Mouse (Mus musculus): ENCODE data around the gene Wwox.
A peak's percentile ranks its signal among the peaks of the same experiment; 100 is the strongest.

Wwox gene

DNA sequence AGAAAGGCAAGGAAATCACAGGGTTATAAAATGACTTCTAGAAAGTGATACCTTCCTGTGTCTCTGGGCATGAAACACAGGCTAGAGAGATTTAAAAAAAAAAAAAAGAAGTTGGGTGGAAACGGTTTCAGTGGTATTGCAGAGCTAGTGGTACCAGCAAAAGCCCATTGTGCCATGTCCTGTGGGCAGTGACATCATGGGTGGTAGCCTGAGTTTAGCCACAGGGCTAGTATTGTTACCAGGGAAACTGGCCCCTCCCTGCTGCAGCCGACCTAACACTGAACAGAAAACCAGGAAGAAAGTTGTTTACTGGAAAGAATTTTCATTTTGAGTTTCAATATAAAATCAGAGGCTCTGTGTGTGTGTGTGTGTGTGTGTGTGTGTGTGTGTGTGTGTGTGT lies 836.8 kb downstream of the Wwox start:
- DNase-seq = no peak

DNA sequence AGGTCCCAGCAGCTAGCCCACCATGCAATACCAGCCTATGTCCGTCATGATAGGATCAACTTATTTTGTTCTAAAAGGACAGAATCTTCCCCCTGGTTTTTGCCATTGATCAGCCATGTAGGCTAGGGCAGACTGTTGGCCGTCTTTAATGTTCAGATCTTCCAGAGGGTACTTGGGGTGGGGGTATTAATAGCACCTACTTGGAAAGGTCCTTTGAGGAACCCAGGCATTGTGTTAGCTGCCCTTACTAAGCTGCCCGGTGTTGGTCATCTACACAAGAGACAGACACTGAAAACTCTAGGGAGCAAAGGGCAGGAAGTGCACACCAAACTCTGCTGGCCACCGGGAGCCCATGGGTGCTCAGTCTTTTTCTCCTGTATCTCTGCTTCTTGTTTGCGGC lies 838.8 kb downstream of the Wwox start:
- DNase-seq = no peak

DNA sequence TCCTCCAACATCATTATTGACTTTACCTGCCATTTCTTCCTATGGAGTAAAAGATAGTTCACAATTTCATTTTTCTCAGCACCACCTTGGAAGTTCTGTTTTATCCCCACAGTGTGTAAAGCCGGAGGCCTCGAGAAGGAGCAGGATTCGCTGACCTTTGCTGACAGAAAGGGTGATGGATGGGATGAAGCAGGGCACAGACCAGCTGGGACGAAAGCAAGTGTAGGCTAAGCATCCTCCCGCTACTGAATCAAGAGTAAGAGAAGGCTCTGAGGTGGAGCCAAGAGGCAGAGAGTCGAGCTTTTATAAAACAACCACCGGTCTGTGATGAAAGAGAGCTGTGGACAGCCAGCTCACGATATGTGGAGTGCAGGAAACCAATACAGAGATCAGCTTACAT lies 850.8 kb downstream of the Wwox start:
- DNase-seq = no peak

DNA sequence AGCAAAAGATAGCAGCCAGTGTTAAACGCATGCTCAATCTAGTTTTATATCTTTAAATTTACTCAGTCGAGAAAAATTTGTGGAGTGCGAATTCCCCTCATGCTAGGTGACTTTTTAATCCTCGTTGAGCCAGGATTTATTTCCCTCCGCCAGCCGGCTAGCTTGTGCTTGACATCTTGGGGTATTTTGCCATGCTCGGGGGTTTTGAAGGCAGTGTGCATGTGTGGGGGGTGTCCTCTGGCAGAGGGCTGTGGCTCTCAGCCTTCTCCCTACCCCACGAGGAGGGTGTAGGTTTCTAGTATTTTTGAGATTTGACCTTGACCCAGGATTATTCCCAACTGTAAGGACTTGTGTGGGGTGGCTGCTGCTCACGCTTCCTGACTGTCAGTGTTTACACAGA lies 857.3 kb downstream of the Wwox start:
- DNase-seq = no peak

DNA sequence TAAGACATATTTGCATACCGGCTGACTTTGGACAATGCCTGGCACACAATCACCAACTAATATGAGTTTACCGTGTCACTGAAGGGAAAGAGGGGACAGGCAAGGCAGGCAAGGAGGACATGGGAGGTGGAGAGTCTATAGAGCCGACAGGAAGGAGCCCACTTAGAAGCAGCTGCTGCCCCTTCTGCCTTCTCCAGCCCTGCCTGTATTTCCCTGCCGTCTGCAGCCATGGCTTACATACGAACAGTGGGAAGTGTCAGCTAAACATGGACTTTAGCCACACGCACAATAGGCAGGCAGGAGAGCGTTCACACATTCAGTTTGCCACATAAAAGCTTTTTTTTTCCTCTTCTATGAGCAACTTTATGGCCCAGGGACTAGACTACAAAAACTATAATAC lies 863.0 kb downstream of the Wwox start:
- DNase-seq = no peak

DNA sequence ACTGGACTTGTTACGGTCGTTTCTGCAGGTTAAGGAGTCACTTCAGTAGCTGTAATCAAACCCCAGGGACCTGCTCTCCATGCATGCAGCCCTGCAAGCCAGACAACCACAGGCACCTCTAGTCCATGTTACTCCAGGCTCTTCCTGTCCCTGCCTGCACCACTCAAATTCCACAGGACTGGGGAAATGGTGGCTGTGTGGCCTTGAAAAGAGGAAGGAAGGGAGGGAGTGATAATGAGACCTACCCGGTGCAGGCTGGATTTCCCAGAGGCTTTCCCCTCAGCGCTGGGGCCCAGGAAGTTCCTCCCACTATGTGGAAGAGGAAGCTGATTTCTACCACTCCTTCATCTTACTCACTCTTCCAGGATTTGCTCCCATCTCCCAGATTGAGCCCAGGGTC lies 868.0 kb downstream of the Wwox start:
- peak; percentile 25 for DNase-seq

DNA sequence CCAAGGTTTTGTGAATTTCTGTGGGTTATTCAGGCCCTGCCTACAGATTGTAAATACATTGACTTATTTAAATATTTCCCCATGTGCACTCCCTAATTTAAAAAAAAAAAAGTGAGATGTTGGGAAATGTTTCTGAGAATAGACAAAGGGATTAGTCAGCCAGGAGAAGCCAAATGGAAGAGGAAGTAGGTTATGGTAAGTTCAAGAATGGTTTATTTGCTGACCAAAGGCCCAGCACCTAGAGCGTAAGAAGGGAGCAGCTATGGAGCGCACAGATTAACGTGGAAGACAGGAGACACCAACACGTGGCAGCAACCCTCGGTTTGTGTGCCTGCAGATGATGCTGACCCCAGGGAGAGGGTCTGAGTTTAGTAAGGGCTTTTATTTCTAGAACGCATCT lies 871.5 kb downstream of the Wwox start:
- no peak for DNase-seq

DNA sequence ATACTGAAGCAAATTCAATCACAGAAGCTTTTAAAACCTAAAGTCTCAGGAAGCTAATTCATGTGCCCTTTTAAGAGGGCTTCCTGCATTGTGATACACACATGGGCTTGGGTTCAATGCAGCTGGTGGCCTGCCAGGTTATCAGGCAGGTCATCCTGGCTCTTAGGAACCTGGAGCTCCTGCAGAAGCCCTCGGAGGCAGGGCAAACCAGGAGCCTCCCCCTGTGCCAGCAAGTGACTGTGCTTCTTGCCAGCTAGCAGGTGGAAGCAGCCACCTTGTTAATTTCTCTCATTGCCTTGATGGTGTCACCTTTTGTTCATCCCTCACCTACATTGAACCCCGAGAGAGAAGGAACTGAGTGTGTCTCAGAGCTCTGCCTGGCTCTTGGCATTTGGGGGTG lies 872.9 kb downstream of the Wwox start:
- no peak for DNase-seq

DNA sequence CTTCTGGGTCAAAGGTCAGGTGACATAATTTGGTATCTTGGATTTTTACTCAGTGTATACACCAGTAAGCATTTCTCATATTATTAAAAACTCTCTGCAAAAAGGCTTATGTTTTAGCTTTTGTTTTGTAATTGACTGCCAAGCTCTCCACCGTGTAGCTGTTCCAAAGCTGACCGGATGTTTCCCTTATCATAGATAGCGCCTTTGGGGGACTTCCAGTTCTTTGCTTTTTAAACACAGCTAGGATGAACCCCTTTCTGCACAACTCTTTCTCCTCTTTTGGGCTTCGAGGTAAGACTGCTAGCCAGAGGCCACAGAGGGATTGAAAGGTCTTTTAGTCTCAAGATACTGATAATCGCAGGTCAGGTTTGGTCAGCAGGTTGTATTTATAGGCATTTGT lies 883.0 kb downstream of the Wwox start:
- DNase-seq = no peak

DNA sequence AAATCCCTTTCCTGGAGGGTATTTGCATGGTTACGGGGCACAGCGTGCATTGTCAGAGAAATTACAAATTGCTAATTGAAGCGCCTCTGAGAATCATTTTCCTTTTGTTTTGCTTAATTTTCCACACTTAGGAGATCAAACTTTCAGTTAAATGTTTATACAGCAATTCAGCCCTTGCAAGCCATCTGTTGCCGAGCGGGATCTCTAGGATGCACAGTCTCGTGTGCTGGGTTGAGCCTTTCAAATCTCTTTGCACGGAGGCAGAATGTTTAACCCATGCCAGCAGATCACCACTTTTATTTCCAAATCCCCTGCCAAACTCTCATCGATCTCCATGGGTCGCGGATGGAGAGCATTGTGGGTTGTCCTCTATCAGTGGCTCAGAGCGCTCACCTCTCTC lies 891.2 kb downstream of the Wwox start:
- no peak for DNase-seq

DNA sequence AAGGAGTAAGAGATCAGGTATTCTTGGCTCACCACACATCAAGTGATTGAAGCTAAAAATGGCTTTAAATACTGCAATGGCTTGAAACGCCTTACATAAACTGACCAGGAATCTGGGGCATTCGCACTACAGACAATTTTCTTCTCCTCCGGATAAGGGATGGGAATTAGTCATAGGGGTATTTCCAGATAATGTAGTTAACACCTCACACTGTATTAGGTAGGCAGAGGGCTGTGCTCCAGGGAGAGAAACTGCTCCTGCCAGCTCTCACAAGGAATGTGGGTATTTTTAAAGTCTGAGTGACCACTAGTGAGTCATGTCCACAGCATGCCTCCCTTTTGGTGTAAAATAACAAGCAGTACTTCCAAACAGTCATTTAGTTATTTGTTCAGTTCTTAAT lies 894.5 kb downstream of the Wwox start:
- no peak for DNase-seq

DNA sequence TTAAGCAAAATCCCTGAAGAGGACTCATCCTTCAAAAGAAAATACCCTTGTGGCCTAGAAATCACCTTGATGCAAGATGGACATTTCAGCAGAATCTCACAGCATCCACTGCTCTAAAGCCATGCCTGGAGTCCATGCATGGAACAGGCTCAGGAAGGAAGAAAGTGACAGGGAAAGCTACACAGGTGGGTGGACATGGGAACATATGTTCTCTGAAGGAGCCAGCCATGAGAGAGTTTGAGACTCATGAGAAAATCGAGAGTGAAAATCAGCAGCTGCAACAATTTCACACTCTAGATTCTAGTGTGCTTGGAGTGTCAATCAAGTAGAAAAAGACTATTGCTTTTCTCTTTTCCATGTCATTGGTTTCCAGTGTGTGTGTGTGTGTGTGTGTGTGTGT lies 896.9 kb downstream of the Wwox start:
- DNase-seq = no peak

DNA sequence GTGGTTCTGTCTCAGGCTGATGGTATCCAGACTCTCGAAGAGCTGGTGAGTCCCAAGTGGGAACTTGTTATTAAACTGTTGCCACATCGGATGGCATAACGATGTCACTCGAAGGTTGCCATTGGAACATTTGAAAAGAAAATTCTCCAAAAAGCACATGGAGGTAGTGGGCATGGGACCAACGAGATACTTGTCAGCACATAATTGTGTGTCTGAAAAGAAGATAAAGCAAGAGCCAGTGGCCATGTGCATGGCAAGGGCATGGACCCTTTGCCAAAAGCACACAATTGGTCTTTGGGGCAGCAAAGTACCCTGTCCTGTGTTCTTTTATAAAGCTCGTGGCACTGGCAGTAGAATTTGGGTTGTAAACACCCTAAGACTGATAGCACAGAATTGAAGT lies 909.2 kb downstream of the Wwox start:
- DNase-seq = no peak

DNA sequence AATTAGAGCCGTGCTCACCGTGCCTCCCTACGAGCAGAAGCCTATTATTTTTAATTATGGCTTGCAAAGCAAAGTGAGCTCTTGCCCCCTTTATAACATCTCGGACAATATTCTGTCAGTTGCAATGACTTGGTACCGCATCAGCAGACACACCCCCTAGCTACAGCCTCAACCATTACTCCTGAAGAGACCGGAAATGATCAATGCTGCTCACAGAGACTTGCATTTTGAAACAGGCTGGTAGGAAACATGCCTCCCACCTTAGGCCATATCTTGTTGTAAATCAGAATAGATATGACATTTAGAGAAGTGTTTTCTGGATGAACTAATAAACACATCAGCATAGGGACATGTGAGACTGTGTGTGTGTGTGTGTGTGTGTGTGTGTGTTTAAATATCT lies 911.3 kb downstream of the Wwox start:
- DNase-seq = no peak

DNA sequence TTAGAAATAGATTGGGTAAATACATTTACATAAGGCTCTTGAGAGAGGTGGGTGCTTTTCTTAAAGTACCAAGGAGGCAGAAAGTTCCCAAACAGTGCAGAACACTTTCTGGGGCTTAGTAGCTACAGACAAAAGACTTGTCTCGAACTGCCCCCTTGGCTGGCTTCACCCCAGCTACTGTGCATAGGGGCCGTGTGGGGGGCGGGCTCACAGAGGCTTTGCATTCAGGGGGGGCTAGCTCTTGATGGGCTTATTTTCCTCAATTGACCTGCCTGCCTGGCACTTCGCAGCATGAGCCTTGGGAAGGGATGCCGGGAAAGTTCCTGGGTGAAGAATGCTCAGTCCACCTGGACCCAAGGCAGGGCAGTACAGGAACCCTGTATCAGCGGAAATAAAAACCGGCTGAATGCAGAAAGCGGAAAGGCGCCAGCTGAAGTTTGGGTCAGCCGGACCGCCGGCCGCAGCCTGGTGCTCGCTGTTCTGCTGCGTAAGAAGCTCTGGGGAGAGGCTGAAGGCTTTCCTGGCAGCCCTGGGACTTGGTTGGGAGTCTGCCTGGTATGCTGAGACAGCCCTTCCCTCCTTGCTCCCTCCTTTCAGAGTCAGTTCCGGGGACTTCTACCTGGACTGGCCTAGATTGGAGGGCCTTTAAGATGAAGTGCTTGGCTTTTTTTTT lies 918.3 kb downstream of the Wwox start:
- no peak for DNase-seq

DNA sequence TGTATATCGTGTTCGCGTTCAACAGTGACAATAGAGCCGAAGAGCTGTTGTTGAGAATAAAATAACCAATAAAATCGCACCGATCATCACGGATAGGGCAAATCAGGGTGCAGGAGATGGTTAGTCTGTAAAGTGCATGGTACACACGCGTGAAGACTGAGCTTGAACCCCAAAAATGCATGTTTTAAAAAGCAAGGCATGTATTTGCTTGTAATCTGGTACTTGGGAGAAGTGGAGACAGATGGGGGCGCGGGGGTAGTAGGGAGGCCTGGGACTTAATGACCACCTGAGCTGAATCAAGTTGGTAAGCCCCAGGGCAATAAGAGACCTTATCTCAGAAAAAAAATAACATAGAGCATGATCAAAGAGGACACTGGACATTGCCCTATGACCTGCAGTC lies 919.0 kb downstream of the Wwox start:
- DNase-seq = no peak

DNA sequence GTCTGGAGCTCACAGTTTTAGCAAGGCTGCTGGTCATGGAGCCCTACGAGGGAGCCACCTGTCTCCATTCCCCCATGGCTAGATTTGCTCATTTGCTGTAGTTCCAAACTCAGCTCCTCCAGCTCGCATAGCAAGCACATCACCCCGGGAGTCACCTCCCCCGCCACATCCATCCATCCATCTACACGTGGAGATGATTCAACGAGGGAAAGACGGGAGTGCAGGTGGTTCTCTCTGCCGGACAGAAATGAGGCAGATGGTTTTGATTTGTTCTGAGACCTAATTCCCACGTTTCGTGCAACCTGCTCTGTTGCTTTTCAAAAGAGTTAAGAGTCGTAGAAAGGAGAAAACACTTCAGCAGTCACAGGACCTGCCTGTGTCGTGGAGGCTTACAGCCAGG lies 920.2 kb downstream of the Wwox start:
- DNase-seq = no peak

DNA sequence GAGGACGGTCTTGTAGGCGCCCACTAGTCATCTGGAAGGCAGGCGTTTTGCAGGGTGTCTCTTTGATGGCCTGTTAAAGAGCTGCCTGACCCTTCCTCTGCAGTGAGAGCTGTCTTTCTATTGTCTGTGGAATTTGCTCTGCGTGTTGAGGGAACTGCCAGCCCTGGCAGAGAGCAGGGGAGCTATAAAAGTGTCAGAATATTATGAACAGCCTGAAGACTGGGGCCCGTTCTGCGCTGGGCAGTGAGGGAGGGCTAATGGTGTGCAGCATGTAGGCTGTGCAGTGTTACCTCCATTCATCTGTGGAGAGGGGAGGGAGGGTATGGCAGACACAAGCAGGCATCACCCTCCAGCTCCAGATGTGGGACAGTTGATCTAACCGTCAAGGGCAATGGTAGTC lies 923.1 kb downstream of the Wwox start:
- DNase-seq = no peak

DNA sequence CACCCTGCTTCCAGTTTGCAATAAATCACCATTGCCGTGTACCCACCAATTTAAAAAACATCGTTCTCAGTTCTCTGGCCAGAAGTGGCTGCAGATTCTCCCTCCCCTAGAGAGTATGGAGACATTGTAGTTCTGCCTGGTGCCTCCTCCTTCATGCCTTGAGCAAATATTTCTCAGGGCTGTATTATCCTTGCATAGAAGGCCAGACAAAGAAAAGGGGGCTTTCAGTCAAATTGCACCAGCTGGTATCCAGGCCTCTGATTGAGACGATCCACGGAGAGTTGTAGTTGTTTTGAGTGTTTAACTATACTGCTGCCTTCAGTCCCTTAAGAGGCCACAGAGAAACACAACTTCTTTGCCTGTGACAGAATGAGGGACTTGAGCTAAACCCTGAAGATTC lies 935.5 kb downstream of the Wwox start:
- DNase-seq = no peak

DNA sequence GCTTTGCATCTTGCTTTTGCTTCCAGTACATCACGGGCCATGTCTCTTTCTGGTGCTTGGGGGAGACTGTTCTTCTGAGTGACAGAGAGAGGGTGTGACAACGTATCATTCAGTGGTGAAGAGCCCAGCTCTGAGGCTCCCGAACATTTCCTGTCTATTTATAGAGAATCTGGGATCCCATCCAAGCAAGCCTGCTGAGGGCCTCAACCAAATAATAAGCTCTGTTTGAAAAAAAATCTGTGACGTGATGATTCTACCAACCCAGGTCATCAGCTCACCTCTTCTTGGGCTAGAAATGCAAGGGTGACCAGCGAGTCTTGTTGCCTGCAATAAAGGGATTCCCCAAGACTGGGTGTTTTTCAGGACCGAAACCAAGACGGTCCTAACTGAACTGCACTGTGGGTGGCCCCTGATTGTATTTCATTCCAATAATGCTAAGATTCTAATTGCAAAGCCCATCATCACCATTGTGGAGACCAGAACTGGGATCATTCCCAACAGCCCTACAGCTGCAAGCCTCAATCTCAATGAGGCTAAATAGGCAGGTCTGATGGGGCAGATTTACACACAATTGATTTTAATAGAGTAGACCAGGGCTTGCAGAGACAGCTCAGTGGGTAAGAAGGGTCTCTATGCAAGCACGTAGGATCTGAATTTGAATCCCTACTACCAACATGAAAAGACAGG lies 936.0 kb downstream of the Wwox start:
- no peak for DNase-seq

DNA sequence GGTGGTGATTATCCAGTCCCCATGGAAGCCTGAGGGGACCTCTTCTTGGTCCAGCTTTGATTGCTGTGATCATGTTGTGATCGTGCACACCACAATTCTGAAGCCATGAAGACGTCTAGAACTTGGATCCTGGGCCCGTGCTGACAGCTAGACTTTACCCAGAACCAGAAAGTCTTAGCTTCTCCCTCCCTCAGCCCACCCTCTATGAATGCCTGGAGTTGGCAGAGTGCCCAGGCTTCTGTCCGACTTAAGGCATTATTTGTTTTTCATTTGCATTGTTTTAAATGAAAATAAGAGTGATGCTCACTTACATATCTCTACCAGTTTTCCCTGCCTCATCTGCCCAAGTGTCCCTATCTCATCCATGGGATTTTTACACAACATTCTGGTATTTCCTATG lies 937.9 kb downstream of the Wwox start:
- peak; percentile 14 for DNase-seq

DNA sequence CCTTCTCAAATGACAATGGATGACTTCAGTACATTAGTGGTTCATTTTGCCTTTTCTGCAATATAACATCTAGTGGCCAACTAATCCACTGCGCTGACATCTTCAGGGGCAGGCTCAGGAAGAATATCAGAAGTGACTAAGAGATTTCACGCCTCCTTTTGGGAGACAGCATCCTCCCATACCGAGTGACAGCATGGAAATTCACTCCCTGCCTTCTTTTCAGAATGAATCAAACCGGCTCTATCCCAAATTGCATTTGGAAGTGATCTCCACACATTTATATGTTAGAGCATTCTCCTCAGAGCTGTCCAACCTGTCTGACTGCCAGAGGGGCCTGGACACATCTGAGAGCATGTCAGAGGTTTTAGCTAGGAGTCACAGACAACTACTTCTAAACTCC lies 940.6 kb downstream of the Wwox start:
- no peak for DNase-seq

DNA sequence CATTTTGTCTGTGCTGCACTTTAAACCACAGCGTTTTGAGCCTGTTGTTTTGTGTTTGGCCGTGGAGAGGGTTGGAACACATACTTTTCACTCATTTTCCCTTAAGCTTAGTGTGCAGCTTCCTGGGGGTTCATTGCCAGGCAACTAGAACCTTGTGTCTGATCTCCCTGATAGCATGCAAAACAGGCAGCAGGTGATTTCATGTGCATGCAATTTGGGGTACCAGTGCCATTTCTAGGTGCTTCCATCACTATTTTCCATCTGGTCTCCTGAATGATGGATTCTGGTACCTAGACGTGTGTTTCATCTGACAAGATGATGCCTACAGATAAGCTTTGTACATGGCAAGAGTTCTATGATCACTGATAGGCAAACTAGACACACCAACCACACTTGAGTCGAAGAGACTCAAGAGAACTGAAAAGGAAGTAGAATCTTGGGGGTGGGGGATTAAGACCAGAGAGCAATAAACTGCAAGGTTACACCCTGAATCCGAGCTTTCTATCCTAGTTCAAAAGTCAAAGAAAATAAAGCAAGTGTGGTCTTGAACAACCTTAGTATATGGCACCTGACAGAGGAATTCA lies 951.6 kb downstream of the Wwox start:
- no peak for DNase-seq

DNA sequence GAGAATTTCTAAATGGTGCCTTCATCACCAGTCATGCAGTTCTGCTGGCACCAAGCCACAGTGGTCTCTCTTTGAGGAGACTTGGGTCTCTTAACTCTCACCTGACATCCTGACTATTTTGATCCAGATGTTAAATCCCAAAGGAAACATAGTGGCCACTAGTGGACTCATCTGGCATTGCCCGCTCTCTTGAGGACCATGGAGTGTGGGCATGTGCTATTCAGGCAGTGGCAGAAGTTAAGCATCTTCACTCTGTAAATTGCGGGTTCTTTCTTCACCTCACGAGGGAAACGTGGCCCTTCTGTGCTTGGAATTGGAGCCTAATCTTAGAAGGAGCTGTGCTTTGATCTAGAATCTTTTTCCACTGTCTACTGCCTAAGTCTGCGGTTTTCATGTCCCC lies 956.4 kb downstream of the Wwox start:
- DNase-seq = no peak

DNA sequence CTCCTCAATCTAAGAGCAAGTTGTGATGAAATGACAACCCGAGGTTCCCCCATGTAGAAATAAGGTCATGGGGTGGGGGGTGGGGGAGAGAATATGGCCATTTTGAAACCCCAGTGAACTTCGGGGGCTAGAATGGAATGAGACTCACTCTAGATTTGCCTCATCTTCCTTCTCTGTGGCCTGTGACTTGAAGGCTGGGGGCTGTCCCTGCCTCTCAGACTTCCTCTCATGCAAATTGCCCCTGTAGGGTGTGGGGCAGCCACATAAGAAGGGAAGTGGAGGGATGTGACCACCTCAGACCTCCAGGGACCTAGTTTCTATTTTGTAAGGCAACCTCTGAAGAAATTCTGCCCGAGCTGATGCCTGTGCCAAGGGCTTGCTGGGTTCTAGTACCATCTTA lies 958.5 kb downstream of the Wwox start:
- DNase-seq = peak; percentile 19
